In the genomic region with DNA sequence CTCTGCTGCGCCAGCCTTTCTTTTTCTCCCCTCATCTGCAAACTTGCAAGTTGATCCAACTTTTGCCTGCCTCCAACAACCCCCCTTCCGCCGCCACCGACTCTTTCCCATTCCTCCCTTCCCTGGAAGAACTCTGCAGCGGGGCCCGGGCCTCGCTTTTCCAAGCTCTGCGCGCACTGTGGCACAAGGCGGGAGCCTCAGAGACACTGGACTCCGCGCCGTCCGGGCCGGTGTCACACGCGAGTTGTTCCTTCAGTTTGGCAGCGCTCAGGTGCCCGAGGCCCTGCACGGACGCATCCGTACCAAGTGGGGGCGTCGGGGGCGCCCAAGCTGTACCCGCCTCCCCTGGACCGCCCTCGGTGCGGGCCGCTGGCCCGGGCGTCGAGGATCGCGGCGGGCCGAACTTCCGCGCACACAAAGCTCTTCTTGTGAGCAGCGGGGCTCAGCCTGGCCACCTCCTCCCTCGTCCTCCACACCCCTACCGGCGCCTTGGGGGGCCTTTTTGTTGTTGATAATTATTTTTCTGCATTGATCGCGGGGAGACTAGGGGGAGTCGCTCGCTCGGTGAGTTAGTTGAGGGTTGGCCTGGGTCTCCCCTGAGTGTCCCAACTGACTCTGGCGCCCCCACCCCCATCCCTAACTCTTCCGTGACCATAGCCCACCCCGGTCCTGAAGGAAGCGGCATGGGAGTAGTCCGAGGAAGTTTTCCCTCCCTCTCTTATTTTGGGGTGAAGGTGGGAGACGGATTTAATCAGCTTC, we compare ENCODE assay signal across 8 mouse cellular contexts. TPM values are rescaled to one million over a fixed set of nuclear protein-coding genes. Genes with fewer than 3 reads are reported as not detected.
DNase-seq lines count a peak whose midpoint lies in the region; ATAC-seq and TF ChIP-seq lines count a peak whose summit lies in the region.

No protein-coding gene starts in this region.

- H3K4me3 ChIP-seq in megakaryocyte, embryonic 14.5 days (replicated peaks) = peak overlapping the region; percentile 84
- H3K4me3 ChIP-seq in bone marrow macrophage, adult 2 months (ENCODE audit: insufficient read depth, low read length) = peak overlapping the region; percentile 52
- peak overlapping the region; percentile 88 for H3K4me3 ChIP-seq in heart, embryonic 12.5 days
- peak overlapping the region; percentile 41 for H3K4me3 ChIP-seq in midbrain, embryonic 11.5 days (ENCODE audit: low read depth, low read length)

- H3K27me3 ChIP-seq in megakaryocyte, embryonic 14.5 days (replicated peaks) = peaks cover 27% of the 10 kb centered on the region
- no peaks in the 10 kb centered on the region for H3K27me3 ChIP-seq in heart, embryonic 12.5 days (replicated peaks)
- H3K27me3 ChIP-seq in midbrain, embryonic 11.5 days (ENCODE audit: control insufficient read depth, insufficient read depth, low read length) = peaks cover 7% of the 10 kb centered on the region; the same call in 1 of the 2 replicates

- H3K4me1 ChIP-seq in megakaryocyte, embryonic 14.5 days = peaks cover 64% of the 10 kb centered on the region
- peaks cover 30% of the 10 kb centered on the region for H3K4me1 ChIP-seq in bone marrow macrophage, adult 2 months (ENCODE audit: control insufficient read depth, insufficient read depth, low read length)
- H3K4me1 ChIP-seq in heart, embryonic 12.5 days (replicated peaks) = peaks cover 62% of the 10 kb centered on the region
- H3K4me1 ChIP-seq in midbrain, embryonic 11.5 days (ENCODE audit: control insufficient read depth, insufficient read depth, low read length) = peaks cover 22% of the 10 kb centered on the region

- no peak for TF ChIP-seq POLR2A in bone marrow macrophage, adult 2 months (IDR thresholded peaks at IDR 0.05; ENCODE audit: borderline replicate concordance, low read depth, low read length)

- peak; percentile 46 to 70 for DNase-seq in kidney, postnatal 25 days
- peak; percentile 95 for DNase-seq in midbrain, embryonic 11.5 days (ENCODE audit: low spot score, missing footprints)
- DNase-seq in thymus, postnatal 25 days = peak; percentile 32

- peak overlapping the region; percentile 28; the same call in 1 of the 2 replicates for H3K27ac ChIP-seq in bone marrow macrophage, adult 2 months (ENCODE audit: insufficient read depth, low read depth, low read length)
- peak overlapping the region; percentile 94 for H3K27ac ChIP-seq in heart, embryonic 12.5 days (ENCODE audit: poor library complexity, severe bottlenecking)
- H3K27ac ChIP-seq in midbrain, embryonic 11.5 days (ENCODE audit: low read depth, low read length) = peak overlapping the region; percentile 70

- TF ChIP-seq CTCF in bone marrow macrophage, adult 2 months (IDR thresholded peaks at IDR 0.05; ENCODE audit: low read depth, low read length) = no peak

- H3K9ac ChIP-seq in heart, embryonic 12.5 days = peak overlapping the region; percentile 98
- peak overlapping the region; percentile 69 for H3K9ac ChIP-seq in midbrain, embryonic 11.5 days (ENCODE audit: low read length)

- no peak; the same call in 1 of the 2 replicates for ATAC-seq in megakaryocyte, adult 5-6 weeks (ENCODE audit: poor library complexity, severe bottlenecking)
- peak; percentile 41 for ATAC-seq in heart, embryonic 12.5 days (ENCODE audit: insufficient number of reproducible peaks, low FRiP score)
- peak; percentile 45 for ATAC-seq in midbrain, embryonic 11.5 days (ENCODE audit: low FRiP score)
- no peak for ATAC-seq in activated CD4-positive, CD25-positive, alpha-beta regulatory T cell, adult 4 months

- H3K36me3 ChIP-seq in megakaryocyte, embryonic 14.5 days (replicated peaks; ENCODE audit: low read length) = peaks cover 31% of the 10 kb centered on the region
- peaks cover 39% of the 10 kb centered on the region for H3K36me3 ChIP-seq in heart, embryonic 12.5 days
- H3K36me3 ChIP-seq in midbrain, embryonic 11.5 days (ENCODE audit: control insufficient read depth, insufficient read depth, low read length) = no peaks in the 10 kb centered on the region

- H3K4me2 ChIP-seq in heart, embryonic 12.5 days = peak overlapping the region; percentile 82
- peak overlapping the region; percentile 54 for H3K4me2 ChIP-seq in midbrain, embryonic 11.5 days

- WGBS in heart, embryonic 12.5 days = 2% methylated on average over 54 of the region's 54 CpGs
- 2% methylated on average over 53 of the region's 54 CpGs for WGBS in midbrain, embryonic 11.5 days

- peaks cover 13% of the 10 kb centered on the region; the same call in 1 of the 2 replicates for H3K9me3 ChIP-seq in megakaryocyte, embryonic 14.5 days
- H3K9me3 ChIP-seq in heart, embryonic 12.5 days (replicated peaks) = no peaks in the 10 kb centered on the region
- H3K9me3 ChIP-seq in midbrain, embryonic 11.5 days (ENCODE audit: control insufficient read depth, low read length) = no peaks in the 10 kb centered on the region

RNA-seq across cellular contexts. Expression of a gene that starts 0.8 kb away (rescaled TPM):
- polyA plus RNA-seq in megakaryocyte, embryonic 14.5 days (2012; ENCODE audit: insufficient read depth, low replicate concordance) = 2.3 and 20.3 TPM in 2 replicates
- total RNA-seq in megakaryocyte, adult 5-6 weeks (2015) = 0.66 and 1.1 TPM in 2 replicates
- 0.61 TPM in 1 of 2 replicates, not detected in the other for total RNA-seq in megakaryocyte, adult 5-6 weeks (2017)
- polyA plus RNA-seq in bone marrow macrophage, adult 2 months (2012; ENCODE audit: insufficient read depth, insufficient read length, missing spikeins) = 20.2 and 24.9 TPM in 2 replicates
- polyA plus RNA-seq in heart, embryonic 12.5 days (2016; fragmentation: Nextera tagmentation; extraction: Ambion mirVana) = 127 and 129 TPM in 2 replicates
- polyA plus RNA-seq in midbrain, embryonic 11.5 days (2014; fragmentation: Nextera tagmentation; extraction: Ambion mirVana) = 57.4 and 57.5 TPM in 2 replicates
- polyA plus RNA-seq in activated CD4-positive, CD25-positive, alpha-beta regulatory T cell, adult 4 months (2017; shearing (Covaris generic)) = under 1 TPM; 0.24 to 0.25 TPM

RNA-seq across cellular contexts. Expression of a gene that starts 5.5 kb away (rescaled TPM):
- polyA plus RNA-seq in megakaryocyte, embryonic 14.5 days (2012; ENCODE audit: insufficient read depth, low replicate concordance) = 822 and 954 TPM in 2 replicates
- total RNA-seq in megakaryocyte, adult 5-6 weeks (2015) = 129 and 145 TPM in 2 replicates
- total RNA-seq in megakaryocyte, adult 5-6 weeks (2017) = 71.4 and 81.6 TPM in 2 replicates
- 88.5 and 89.7 TPM in 2 replicates for polyA plus RNA-seq in bone marrow macrophage, adult 2 months (2012; ENCODE audit: insufficient read depth, insufficient read length, missing spikeins)
- polyA plus RNA-seq in heart, embryonic 12.5 days (2016; fragmentation: Nextera tagmentation; extraction: Ambion mirVana) = 284 and 290 TPM in 2 replicates
- polyA plus RNA-seq in midbrain, embryonic 11.5 days (2014; fragmentation: Nextera tagmentation; extraction: Ambion mirVana) = 238 and 253 TPM in 2 replicates
- 100 to 1,000 TPM; 315 to 319 TPM for polyA plus RNA-seq in activated CD4-positive, CD25-positive, alpha-beta regulatory T cell, adult 4 months (2017; shearing (Covaris generic))

RNA-seq across cellular contexts. Expression of a gene that starts 14.7 kb away (rescaled TPM):
- 1.6 TPM in 1 of 2 replicates, not detected in the other for polyA plus RNA-seq in megakaryocyte, embryonic 14.5 days (2012; ENCODE audit: insufficient read depth, low replicate concordance)
- total RNA-seq in megakaryocyte, adult 5-6 weeks (2015) = 13.1 and 19.3 TPM in 2 replicates
- total RNA-seq in megakaryocyte, adult 5-6 weeks (2017) = 15.9 and 16.7 TPM in 2 replicates
- 30.9 and 32.7 TPM in 2 replicates for polyA plus RNA-seq in bone marrow macrophage, adult 2 months (2012; ENCODE audit: insufficient read depth, insufficient read length, missing spikeins)
- polyA plus RNA-seq in heart, embryonic 12.5 days (2016; fragmentation: Nextera tagmentation; extraction: Ambion mirVana) = 8.0 and 8.3 TPM in 2 replicates
- polyA plus RNA-seq in midbrain, embryonic 11.5 days (2014; fragmentation: Nextera tagmentation; extraction: Ambion mirVana) = 4.3 and 4.7 TPM in 2 replicates
- 1 to 10 TPM in 1 of 2 experiments, under 1 TPM in 1; 0.54 to 1.1 TPM for polyA plus RNA-seq in activated CD4-positive, CD25-positive, alpha-beta regulatory T cell, adult 4 months (2017; shearing (Covaris generic))

RNA-seq across cellular contexts. Expression of a gene that starts 31.7 kb away (rescaled TPM):
- polyA plus RNA-seq in megakaryocyte, embryonic 14.5 days (2012; ENCODE audit: insufficient read depth, low replicate concordance) = 312 and 469 TPM in 2 replicates
- 29.9 and 31.2 TPM in 2 replicates for total RNA-seq in megakaryocyte, adult 5-6 weeks (2015)
- 46.9 and 51.7 TPM in 2 replicates for total RNA-seq in megakaryocyte, adult 5-6 weeks (2017)
- 64.2 and 81.2 TPM in 2 replicates for polyA plus RNA-seq in bone marrow macrophage, adult 2 months (2012; ENCODE audit: insufficient read depth, insufficient read length, missing spikeins)
- polyA plus RNA-seq in heart, embryonic 12.5 days (2016; fragmentation: Nextera tagmentation; extraction: Ambion mirVana) = 50.3 and 55.8 TPM in 2 replicates
- 15.8 and 19.5 TPM in 2 replicates for polyA plus RNA-seq in midbrain, embryonic 11.5 days (2014; fragmentation: Nextera tagmentation; extraction: Ambion mirVana)
- polyA plus RNA-seq in activated CD4-positive, CD25-positive, alpha-beta regulatory T cell, adult 4 months (2017; shearing (Covaris generic)) = 10 to 100 TPM; 57.4 to 62.2 TPM

RNA-seq across cellular contexts. Expression of a gene that starts 43.6 kb away (rescaled TPM):
- 0.30 and 2.1 TPM in 2 replicates for polyA plus RNA-seq in megakaryocyte, embryonic 14.5 days (2012; ENCODE audit: insufficient read depth, low replicate concordance)
- total RNA-seq in megakaryocyte, adult 5-6 weeks (2015) = not detected in 2 replicates
- total RNA-seq in megakaryocyte, adult 5-6 weeks (2017) = not detected in 2 replicates
- not detected in 2 replicates for polyA plus RNA-seq in bone marrow macrophage, adult 2 months (2012; ENCODE audit: insufficient read depth, insufficient read length, missing spikeins)
- polyA plus RNA-seq in heart, embryonic 12.5 days (2016; fragmentation: Nextera tagmentation; extraction: Ambion mirVana) = 1.9 and 2.4 TPM in 2 replicates
- polyA plus RNA-seq in midbrain, embryonic 11.5 days (2014; fragmentation: Nextera tagmentation; extraction: Ambion mirVana) = 33.6 and 34.4 TPM in 2 replicates
- polyA plus RNA-seq in activated CD4-positive, CD25-positive, alpha-beta regulatory T cell, adult 4 months (2017; shearing (Covaris generic)) = under 1 TPM; 0.57 TPM

Comparison
In these comparisons a context has a peak if more than half of its experiments do, and no peak if none do; other contexts are left out.
1. ATAC-seq: peak in heart, embryonic 12.5 days (single experiment) and midbrain, embryonic 11.5 days (single experiment); none in megakaryocyte, adult 5-6 weeks (single experiment) and activated CD4-positive, CD25-positive, alpha-beta regulatory T cell, adult 4 months (single experiment).
2. H3K27ac ChIP-seq: peak in every context shown above with its lines; median percentile 94 in heart, embryonic 12.5 days; 70 in midbrain, embryonic 11.5 days; 28 in bone marrow macrophage, adult 2 months.
3. DNase-seq: peak in every context shown above with its lines; median percentile 95 in midbrain, embryonic 11.5 days; 58 in kidney, postnatal 25 days; 32 in thymus, postnatal 25 days.
4. Peak in every context shown above with its lines, with median percentiles within 50 percentile points of each other: H3K4me3 ChIP-seq.